Mouse (Mus musculus) layer of hippocampus, adult 11-12 months (tissue): ENCODE results near the gene Cmtm6.

Source experiments
- DNase-seq: peaks from one replicate; pipeline ENCODE4 v3.0.0; 2022; ENCODE audit warnings: low spot score

The Cmtm6 gene

GRCm38 (mm10) chr9:114770224-114770623, 39.3 kb downstream of the Cmtm6 start:
- DNase-seq: no peak

GRCm38 (mm10) chr9:114771565-114771964, 40.6 kb downstream of the Cmtm6 start:
- no peak for DNase-seq

- DNase-seq: no peak
These were observed 43.7 kb downstream of the Cmtm6 start for GRCm38 (mm10) chr9:114774629-114775028.

- DNase-seq: no peak
These were observed 44.4 kb downstream of the Cmtm6 start for GRCm38 (mm10) chr9:114775272-114775671.

- DNase-seq: no peak
These were observed 45.4 kb downstream of the Cmtm6 start for GRCm38 (mm10) chr9:114776361-114776760.

- DNase-seq: no peak
These were observed 46.5 kb downstream of the Cmtm6 start for GRCm38 (mm10) chr9:114777178-114778046.

GRCm38 (mm10) chr9:114778047-114778390, 47.1 kb downstream of the Cmtm6 start:
- DNase-seq: no peak

- no peak for DNase-seq
These were observed 48.0 kb downstream of the Cmtm6 start for GRCm38 (mm10) chr9:114778877-114779276.

- no peak for DNase-seq
These were observed 49.2 kb downstream of the Cmtm6 start for GRCm38 (mm10) chr9:114779984-114780745.

GRCm38 (mm10) chr9:114780746-114781525, 50.0 kb downstream of the Cmtm6 start:
- DNase-seq: peak; percentile 56

GRCm38 (mm10) chr9:114781526-114782212, 50.8 kb downstream of the Cmtm6 start, which contains the start of gene Cmtm7:
TSS of gene Cmtm7 (minus strand) at chr9:114781856.
- DNase-seq: no peak

- no peak for DNase-seq
These were observed 54.7 kb downstream of the Cmtm6 start for GRCm38 (mm10) chr9:114785432-114786125.

- DNase-seq: no peak
These were observed 56.2 kb downstream of the Cmtm6 start for GRCm38 (mm10) chr9:114787134-114787533.

GRCm38 (mm10) chr9:114787716-114788115, 56.8 kb downstream of the Cmtm6 start:
- DNase-seq: no peak

- DNase-seq: no peak
These were observed 57.8 kb downstream of the Cmtm6 start for GRCm38 (mm10) chr9:114788697-114789096.

- no peak for DNase-seq
These were observed 58.6 kb downstream of the Cmtm6 start for GRCm38 (mm10) chr9:114789557-114789956.

- DNase-seq: no peak
These were observed 59.1 kb downstream of the Cmtm6 start for GRCm38 (mm10) chr9:114789989-114790388.

- no peak for DNase-seq
These were observed 62.9 kb downstream of the Cmtm6 start for GRCm38 (mm10) chr9:114793764-114794295.

GRCm38 (mm10) chr9:114794491-114794890, 63.6 kb downstream of the Cmtm6 start:
- DNase-seq: no peak

- DNase-seq: no peak
These were observed 65.6 kb downstream of the Cmtm6 start for GRCm38 (mm10) chr9:114796473-114797050.
